ENCODE assay signal across 13 mouse cellular contexts in genomic region chr1:66617188-66617587, GRCm38 (mm10).
"Had no signal": no experiment of that assay in that cellular context is flagged by ENCODE, and none has a peak within 500 bp of the region (broad histone marks: within the 10 kb centered on the region; RNA-seq: fewer than 3 reads in every experiment).

No protein-coding gene starts in this region.

- DNase-seq: kidney, adult 18-20 months; kidney, postnatal 10 days; left cerebral cortex, postnatal 4 days; thymus, adult 2 months; thymus, postnatal 25 days had no signal

- H3K27ac ChIP-seq: liver, embryonic 15.5 days; lung, embryonic 15.5 days; macrophage; midbrain, embryonic 15.5 days; neural tube, embryonic 12.5 days had no signal

- H3K4me1 ChIP-seq: liver, embryonic 15.5 days; megakaryocyte, embryonic 14.5 days; midbrain, embryonic 15.5 days; neural tube, embryonic 12.5 days had no signal

- ATAC-seq: midbrain, embryonic 15.5 days had no signal

- H3K9ac ChIP-seq: liver, embryonic 15.5 days; lung, embryonic 15.5 days; midbrain, embryonic 15.5 days; neural tube, embryonic 12.5 days had no signal

- H3K9me3 ChIP-seq: liver, embryonic 15.5 days; lung, embryonic 15.5 days; megakaryocyte, embryonic 14.5 days; midbrain, embryonic 15.5 days; neural tube, embryonic 12.5 days had no signal

- H3K4me2 ChIP-seq: liver, embryonic 11.5 days; liver, embryonic 15.5 days; lung, embryonic 15.5 days; midbrain, embryonic 11.5 days; midbrain, embryonic 15.5 days; neural tube, embryonic 12.5 days had no signal

- H3K27me3 ChIP-seq: liver, embryonic 15.5 days; lung, embryonic 15.5 days; megakaryocyte, embryonic 14.5 days; midbrain, embryonic 15.5 days; neural tube, embryonic 12.5 days had no signal

- H3K36me3 ChIP-seq: liver, embryonic 15.5 days; lung, embryonic 15.5 days; midbrain, embryonic 15.5 days; neural tube, embryonic 12.5 days had no signal

- H3K4me3 ChIP-seq: liver, embryonic 15.5 days; lung, embryonic 15.5 days; megakaryocyte, embryonic 14.5 days; midbrain, embryonic 15.5 days; neural tube, embryonic 12.5 days had no signal
